Mouse (Mus musculus): ENCODE results near the gene Poc5.
A peak's percentile ranks its signal among the peaks of the same experiment; 100 is the strongest.

Poc5 gene

DNA sequence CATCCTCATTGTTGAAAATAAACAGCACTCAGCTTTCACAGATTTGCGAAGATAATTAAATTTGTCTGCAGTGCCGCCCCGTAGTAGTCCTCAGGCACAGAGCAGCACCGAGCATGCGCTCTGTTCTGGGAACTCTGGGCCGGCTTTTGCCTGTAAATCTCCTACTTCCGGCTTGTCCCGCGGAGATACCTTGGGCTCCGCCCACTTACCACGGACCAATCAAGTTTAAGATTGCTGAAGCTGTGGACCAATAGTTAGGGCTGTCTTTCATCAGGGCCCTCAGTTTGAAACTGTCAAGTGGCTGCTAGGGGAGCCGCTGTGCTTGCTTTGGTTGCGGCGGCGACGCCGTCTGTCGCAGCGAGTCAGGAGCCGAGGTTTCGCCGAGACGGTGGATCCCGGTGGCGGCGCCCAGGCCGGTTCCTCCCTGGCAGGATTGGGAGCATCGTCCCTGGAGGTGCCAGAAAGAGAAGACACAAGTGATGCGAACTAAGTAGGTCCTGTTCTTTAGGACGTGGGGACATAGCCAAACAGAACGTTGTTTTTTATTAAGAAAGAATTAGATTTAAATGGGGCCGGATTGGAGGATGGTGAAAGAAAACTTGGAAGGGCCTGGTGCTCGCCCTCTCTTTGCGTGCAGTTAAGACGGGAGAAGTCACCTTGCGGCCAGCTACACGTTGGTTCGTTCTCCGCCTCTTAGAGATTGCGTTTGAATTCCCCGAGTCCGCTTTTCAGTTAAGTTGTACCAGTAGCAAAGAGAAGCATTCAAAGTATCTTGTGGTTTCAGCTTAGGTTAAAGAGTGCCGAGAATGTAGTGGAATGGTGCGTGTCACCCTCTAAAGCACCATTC, at the start of gene Poc5:
TSS of gene Poc5 (plus strand) at position 253 of the 847 bp plus-strand sequence.
- DNase-seq (ENCODE audit: low read depth, low spot score) = peak; percentile 99

DNA sequence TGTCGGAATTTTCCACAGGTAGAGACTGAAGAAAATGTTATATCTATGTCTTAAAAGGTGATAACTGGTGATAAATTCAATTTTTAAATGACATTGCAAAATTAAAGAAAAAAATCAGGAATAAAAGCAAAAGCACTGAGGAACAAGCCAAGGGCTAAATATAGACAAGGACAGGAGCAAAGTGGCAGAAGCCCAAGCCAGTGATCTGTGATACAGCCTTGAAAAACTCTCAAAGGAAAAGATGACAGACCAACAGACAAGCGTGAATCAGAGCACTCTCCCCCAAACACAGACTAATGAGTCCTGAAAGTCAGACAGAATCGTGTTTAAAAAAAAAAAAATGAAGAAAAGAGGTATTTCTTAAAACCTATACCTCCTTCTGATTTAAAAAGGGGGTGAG, 46.6 kb upstream of the Poc5 start:
- no peak for DNase-seq (ENCODE audit: low read depth, low spot score)

DNA sequence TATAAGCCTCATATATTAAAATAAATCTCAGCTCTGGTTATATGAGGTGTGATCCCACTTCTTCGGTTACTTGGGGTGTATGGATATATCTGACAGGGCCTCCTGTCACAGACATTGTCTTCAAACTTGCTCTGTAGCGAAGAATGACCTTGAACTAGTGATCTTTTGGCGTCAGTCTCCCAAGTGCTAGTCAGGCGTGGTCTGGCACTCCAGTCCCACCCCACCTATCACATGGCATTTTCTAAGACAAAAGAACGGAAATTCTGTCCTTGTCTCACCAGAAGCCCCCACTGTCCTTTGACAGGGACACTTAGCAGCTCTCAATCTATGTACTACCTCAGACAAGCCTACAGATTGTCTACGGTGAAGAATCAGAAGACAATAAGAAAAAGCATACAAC, 43.3 kb upstream of the Poc5 start:
- no peak for DNase-seq (ENCODE audit: low read depth, low spot score)

DNA sequence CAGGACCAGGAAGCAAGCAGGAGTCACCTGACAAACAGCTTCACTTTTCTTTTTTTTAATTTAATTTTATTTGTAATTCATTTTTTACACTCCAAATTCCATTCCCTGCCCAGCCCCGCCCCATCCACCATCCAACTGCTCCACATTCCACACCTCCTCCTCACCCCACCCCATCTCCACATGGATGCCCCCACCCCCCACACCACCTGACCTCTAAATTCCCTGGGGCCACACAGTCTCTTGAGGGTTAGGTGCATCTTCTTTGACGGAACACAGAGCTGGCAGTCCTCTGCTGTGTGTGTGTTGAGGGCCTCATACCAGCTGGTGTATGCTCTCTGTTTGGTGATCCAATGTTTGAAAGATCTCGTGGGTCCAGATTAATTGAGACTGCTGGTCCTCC, 41.5 kb upstream of the Poc5 start:
- no peak for DNase-seq (ENCODE audit: low read depth, low spot score)

DNA sequence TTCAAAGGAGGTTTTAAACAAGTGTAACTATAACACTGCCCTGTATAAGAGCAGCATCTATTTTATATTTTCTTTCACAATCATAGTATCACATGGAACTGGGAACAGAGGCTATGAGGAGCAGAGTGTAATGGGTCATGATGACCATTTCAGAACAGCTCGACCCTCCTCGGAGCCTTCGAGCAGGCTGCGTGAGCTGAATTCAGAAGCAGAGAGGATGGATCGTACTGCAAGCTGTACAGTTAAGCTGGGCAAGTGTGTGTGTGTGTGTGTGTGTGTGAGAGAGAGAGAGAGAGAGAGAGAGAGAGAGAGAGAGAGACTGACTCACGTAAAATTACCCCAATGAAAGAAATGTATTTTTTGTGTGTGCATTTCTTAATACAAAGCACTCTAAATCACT, 37.9 kb upstream of the Poc5 start:
- no peak for DNase-seq (ENCODE audit: low read depth, low spot score)

DNA sequence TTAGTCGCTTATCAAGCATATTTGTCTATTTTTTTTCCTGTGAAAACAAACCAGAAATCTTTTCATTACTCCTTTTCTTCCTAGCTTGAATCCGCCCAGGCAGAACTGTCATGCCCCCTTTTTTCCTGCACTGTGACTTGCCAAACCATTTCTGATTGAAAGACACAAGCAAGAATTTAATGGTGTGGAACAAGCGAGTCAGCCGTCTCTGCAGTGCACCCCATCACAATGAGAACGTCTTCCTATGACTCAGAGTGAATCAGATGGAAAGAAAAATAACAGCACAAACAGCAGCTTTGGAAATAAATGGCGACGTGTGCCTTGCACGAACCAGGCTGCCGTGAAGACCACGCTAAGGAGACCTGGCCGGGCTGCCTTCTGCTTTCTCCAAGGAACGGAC, 36.8 kb upstream of the Poc5 start:
- DNase-seq (ENCODE audit: low read depth, low spot score) = peak; percentile 12

DNA sequence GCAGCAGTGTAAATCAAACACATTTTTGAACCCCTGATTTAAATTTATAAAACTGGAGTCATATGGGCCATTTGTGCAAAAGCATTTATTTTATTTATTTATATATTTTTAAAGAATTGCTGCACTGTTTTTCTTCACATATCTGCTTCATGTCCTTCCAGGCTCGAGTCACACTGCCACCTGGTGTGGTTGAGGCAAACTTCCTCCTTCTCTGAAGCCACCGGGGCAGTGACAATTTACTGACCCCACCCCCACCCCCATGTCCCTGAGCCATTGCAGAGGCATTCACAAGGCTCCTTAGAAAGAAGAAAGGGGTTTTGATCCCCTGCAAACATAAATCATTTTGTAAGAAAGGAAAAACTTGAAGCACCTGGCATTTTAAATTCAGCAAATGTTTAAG, 12.6 kb upstream of the Poc5 start:
- DNase-seq (ENCODE audit: low read depth, low spot score) = no peak

DNA sequence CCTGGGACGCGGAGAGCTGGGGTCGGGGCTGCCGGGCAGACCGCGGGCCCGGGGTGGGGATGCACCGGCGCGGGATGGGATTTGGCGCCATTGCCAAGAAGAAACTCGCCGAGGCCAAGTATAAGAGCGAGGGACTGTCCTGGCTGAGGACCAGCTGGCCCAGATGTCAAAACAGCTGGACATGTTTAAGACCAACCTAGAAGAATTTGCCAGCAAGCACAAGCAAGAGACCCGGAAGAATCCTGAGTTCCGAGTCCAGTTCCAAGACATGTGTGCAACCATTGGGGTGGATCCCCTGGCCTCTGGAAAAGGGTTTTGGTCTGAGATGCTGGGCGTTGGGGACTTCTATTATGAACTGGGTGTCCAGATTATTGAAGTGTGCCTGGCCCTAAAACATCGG, 11.2 kb upstream of the Poc5 start:
- DNase-seq (ENCODE audit: low read depth, low spot score) = no peak

DNA sequence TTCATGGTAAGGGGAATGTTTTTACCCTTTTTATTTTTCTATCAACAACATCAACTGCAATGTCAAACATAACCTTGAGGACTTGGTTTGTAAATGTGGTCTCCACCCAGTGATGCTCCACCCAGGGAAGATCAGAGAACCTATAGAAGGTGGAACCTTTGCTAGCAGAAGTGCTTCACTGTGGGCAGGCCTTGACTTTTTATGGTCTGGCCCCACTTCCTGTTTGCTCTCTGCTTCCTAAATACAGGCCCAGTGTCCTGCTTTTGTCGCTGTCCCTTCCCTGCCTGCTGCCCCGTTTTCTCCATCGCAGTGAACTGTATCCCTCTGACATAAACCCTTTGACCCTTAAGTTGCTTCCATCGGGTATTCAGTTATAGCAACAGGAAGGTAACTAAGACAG, 10.2 kb upstream of the Poc5 start:
- DNase-seq (ENCODE audit: low read depth, low spot score) = no peak

DNA sequence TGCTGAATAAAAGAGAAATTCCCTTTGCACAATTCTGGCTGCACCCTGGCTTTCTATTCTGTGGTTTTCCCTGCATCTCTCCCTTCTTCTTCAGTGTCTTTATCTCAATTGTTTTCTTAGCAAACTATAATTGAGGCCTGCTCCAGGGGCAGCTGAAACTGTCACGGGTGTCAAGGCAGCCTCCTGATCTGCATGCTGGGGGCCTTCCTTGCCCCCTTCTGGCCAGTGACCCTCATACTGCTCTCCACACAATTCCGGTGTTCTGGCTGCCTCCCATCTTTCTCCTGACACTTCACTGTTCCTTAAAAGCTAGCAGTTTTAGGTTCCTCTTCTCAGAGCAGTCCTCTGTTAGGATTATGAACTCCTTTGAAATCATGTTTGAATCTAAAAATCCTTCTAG, 1.2 kb downstream of the Poc5 start:
- no peak for DNase-seq (ENCODE audit: low read depth, low spot score)

DNA sequence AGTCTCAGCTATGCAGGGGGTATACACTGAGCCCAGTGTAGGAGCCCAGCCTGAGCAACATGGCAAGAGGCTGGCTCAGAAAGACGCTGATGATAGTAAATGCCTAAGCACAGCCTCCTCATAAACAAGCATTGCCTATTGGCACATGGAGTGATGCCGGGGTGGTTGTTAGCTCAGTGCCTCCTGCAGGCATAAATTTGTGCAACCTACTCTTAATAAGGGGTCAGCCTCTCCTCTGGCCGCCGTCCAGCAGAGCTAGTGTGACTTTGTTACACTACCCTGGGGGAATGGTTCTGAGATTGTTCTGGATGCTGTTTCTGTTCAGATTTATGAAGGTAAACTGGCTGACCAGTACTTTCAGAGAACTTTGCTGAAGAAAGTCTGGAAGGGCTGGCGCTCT, 13.2 kb downstream of the Poc5 start:
- DNase-seq (ENCODE audit: low read depth, low spot score) = no peak

DNA sequence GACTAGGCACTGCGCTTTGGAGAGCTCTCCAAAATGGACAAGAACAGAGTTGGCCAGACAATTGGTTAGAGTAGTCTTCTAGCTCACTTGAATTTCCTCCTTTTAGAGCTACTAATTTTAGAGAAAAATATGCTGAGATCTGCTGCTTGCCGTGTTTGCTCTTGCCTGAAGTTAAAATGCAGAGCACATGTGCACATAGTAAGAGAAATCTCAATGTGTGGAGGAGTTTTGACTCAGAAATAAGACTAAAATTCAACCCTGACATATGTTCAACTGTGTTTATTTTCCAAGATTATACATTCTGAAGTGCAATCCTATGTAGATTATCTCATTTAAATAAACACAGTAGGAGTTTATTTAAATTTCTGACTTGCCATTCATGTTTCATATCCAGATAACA, 17.4 kb downstream of the Poc5 start:
- DNase-seq (ENCODE audit: low read depth, low spot score) = peak; percentile 72

DNA sequence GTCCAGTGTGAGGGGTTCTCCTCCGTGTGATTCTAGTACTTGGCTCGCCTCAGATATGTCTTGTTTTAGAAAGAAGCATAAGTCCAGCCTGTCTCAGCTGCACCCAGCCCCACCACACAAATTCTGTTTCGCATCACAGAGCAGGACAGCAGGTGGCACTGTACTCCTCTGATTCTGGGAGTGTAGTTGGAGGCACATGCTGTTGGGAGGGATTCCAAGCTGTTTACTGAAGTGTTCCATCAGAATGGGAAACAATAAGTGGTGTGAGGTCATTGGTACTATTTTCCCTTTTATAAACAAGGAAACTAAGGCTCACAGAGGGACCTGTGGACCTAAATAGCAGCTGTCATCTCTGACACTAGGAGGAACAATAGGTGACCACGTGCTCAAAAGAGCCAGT, 18.9 kb downstream of the Poc5 start:
- DNase-seq (ENCODE audit: low read depth, low spot score) = no peak

DNA sequence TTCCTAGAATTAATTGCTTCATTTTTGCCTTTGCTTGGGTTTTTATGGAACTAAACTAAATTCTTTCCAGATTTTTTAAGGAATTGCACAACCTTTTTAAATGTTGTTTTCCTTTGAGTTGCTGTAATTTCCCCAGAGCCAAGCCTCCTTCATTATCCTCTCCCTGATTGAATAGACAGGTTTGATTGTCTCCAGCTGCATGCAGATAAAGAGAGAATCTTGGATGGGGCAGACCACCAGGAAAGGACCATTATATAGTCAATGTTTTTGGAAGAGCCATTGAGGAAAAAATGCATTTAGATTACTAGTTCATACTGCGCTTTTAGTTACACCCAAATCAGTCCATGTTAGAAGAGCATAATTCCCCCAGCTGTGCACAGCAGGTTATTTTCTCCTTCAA, 20.7 kb downstream of the Poc5 start:
- no peak for DNase-seq (ENCODE audit: low read depth, low spot score)

DNA sequence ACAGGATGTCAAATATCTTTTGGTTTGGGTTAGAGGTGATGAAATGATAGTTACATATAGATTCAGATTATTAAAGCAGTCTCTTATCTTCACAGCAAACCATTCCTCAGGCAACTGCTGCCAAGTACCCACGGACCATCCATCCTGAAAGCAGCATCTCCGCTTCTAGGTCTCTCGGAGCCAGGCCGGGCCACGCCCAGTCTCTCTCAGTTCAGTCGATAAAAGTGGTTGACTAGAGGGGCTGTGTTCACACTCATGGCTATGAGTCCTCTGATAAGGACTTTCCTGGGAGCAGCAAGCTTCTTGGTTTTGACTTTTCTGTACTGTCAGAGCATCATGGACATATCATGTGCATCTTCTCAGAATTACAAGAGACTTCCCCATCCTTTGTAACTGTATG, 26.3 kb downstream of the Poc5 start:
- DNase-seq (ENCODE audit: low read depth, low spot score) = no peak

DNA sequence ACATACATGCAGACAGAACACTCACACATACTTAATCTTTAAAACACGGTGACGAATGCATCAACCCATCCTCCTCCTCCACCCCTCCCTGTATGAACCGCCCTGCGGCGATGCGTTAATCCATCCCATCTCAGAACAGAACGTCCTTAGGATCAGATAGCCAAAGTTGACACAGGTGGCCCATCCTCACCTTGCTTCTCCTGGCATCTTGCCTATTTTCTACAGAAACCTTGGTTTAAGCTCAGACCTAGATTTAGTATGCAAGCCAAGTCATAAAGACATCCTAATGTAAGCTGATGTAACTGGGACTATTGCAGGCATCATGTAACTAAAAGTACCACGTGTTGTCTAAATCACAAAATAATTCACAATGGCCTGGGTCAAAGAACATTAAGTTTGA, 28.3 kb downstream of the Poc5 start:
- DNase-seq (ENCODE audit: low read depth, low spot score) = no peak

DNA sequence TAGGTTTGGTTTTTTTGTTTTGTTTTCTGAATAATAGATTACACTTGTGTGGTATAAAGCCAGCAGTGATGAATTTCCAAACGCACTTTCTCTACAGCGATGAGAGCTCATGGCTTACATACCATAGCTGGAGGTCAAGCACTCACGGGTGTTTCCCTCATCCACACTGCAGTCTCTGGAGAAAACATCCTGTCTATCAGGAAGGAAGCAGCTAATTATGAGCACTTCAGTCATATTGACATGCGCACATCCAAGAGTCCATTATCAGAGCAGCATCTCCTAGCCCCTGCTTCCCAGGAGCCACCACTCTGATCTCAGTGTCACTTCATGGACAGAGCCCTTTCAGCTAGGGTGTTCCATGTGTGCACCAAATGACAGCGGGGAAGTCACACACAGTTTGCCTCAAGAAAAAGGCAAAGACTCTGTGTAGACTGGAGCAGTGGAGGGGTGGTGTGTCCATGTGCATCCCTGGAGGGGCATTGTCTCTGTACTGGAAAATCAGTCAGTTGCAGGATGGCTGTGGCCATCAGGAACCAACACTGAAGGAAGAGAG, 29.2 kb downstream of the Poc5 start:
- no peak for DNase-seq (ENCODE audit: low read depth, low spot score)

DNA sequence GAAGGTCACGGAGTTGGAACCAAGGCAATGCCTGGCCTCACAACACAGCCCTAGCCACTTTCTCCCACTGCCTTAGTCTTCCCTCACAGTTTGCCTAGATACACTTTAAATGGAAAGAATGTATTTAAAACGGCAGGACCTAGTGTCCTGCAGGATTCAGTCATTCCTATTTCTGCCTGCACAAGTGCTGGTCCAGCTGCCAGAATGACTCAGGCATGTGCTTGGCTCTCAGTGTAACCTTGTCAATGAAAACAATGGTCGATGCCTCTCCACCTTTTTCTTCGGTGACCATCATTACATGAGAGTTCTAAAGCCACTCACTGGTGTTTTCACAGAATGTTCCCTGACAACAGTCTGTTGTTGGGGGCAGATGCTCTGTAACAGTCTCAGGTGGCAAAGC, 30.4 kb downstream of the Poc5 start:
- no peak for DNase-seq (ENCODE audit: low read depth, low spot score)

DNA sequence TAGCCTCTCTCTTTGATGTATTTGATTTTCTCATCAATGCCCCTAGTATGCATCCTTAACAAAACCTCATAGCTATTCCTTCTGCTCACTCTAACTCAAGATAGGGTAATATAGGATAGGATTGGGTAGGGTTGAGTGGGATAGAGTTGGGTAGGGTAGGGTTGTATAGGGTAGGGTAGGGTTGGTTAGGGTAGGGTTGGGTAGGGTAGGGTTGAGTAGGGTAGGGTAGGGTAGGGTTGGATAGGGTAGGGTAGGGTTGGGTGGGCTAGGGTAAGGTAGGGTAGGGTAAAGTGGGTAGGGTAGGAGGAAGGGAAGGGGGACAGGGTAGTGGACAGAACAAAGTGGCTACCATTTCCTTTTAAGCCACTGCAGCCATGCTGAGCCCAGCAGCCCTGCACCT, 33.1 kb downstream of the Poc5 start:
- DNase-seq (ENCODE audit: low read depth, low spot score) = no peak

DNA sequence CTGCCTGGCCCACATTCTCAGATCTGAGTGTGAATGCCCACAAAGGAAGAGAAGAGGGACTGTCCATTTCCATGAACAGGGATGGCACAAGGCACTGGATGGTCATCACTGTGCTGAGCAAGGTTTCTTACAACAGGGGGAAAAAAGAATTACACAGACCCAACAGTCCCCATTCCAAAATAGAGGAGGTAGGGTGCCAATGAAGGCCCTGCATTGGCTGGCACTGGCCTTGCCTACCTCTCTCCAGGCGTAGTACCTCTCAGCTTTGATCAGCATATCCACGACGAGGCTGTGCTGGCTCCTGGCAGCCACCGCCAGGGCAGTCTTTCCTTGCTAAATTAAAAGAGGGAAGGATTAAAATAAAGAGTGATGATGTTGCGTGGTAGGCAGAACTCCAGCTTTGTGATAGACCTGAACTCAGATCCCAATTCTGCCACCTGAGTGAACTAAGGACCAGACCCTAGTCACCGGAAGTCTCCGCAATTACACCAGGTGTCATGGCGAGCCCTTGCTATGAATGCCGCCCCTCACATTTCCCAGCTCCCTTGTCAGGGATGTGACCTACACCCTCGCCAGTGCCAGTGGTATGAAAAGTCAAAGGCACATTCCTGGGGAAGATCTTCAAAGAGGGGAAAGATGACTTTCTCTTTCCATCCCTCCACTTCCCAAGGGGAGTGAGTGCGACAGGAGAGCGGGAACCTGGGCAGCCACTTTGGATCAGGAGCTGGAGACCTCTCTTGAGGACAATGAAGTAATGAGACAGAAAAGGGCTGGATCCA, 36.6 kb downstream of the Poc5 start:
- DNase-seq (ENCODE audit: low read depth, low spot score) = no peak

DNA sequence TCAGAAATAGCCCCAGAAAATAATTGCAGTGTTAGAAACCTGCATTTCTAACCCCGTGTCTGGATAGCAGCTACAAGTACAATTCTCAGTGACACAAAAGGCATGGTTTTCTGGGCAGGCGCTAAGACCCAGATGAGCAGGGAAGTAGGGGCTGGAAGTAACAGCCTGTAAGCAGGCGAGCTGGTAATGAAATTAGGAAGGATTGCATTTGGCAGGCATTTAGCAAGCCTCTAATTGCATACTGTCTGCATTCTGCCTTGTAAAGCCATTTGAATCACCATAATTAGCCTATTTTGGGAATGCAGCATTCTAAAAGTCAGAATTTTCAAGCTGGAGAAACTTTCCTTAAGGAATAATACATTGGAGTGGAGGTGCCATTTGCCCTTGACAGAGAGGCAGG, 38.0 kb downstream of the Poc5 start:
- peak; percentile 67 for DNase-seq (ENCODE audit: low read depth, low spot score)

DNA sequence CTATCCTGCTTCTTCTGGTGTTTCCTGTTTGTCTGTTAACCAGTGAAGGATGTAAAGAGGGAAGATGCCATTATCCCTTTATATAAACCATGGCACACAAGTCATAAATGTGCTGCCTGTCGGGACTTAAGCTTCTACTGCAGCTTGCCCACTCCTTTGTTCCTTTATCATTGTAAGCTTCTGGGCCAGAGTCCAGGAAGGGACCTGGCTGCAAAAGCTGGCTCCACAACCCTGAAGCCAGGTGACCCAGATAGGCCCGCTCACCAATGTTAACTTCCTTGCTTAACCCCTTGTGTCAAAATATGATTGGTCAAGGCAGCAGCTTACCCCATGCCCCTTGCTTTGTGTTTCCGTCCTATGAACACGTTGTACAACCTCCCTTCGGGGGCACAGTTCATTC, 40.4 kb downstream of the Poc5 start:
- no peak for DNase-seq (ENCODE audit: low read depth, low spot score)

DNA sequence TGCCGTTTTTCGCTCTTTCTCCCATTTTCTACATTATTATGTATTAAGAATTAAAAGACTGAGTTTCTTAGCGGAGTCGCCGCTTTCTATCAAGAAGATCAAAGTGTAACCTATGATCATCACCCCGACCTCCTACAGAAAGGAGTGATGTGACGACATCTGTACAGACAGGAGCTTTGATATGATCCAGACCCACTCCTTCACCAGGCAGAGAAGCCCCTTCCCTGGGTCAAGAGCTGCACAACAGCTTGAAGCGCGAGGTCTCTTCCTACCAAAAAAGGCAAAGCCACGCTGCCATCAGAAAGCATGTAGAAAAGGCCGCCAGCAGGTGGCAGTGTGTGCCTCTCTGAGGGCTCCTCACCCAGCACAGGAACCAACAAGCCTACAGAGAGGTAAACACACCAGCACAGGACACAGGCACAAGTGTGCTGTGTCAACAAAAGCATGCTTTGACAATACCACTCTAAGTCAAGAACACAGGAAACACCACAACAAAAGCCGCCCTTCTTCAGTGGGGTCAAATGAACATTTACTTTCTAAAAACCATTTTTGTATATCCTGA, 43.6 kb downstream of the Poc5 start:
- DNase-seq (ENCODE audit: low read depth, low spot score) = peak; percentile 54
